Mouse (Mus musculus) bone marrow macrophage, adult 2 months (primary cell): Measurements from ENCODE around the gene Gm10697.
"Not testable (repeated sequence)": the region's sequence is repeated elsewhere in the genome, so short reads cannot be mapped to it uniquely, and the experiment has no call there.

Source experiments
- CTCF ChIP-seq: IDR thresholded peaks from 2 replicates; pipeline ENCODE4 v1.5.1; 2012; ENCODE audit warnings: low read depth, mild to moderate bottlenecking, low read length, moderate library complexity
- POLR2A ChIP-seq: IDR thresholded peaks from 2 replicates; pipeline ENCODE4 v1.6.1; 2012; ENCODE audit warnings: mild to moderate bottlenecking, low read depth, low read length, borderline replicate concordance

- TF ChIP-seq CTCF, POLR2A: not testable (repeated sequence)
Observed at GRCm38 (mm10) chr3:94054785-94055184, 17.7 kb downstream of the Gm10697 start, which contains the start of gene Gm9125.
